Comparison of ENCODE assay signal across 16 mouse cellular contexts in genomic region chr5:88889326-88889725, GRCm38 (mm10). TPM values are rescaled to one million over a fixed set of nuclear protein-coding genes. Genes with fewer than 3 reads are reported as not detected.
DNase-seq lines count a peak whose midpoint lies in the region; ATAC-seq and TF ChIP-seq lines count a peak whose summit lies in the region.
"Had no signal": no experiment of that assay in that cellular context is flagged by ENCODE, and none has a peak within 500 bp of the region (broad histone marks: within the 10 kb centered on the region; RNA-seq: fewer than 3 reads in every experiment).

No protein-coding gene starts in this region.

- H3K9me3 ChIP-seq in heart, postnatal 0 days (replicated peaks; ENCODE audit: control insufficient read depth, low read length): no peaks in the 10 kb centered on the region
- H3K9me3 ChIP-seq in lung, embryonic 14.5 days (ENCODE audit: low read depth, low read length): no peaks in the 10 kb centered on the region
- no peaks in the 10 kb centered on the region for H3K9me3 ChIP-seq in neural tube, embryonic 15.5 days (replicated peaks)
- H3K9me3 ChIP-seq: embryonic facial prominence, embryonic 15.5 days; limb, embryonic 10.5 days; midbrain, embryonic 12.5 days had no signal

- no peak overlapping the region for H3K9ac ChIP-seq in heart, postnatal 0 days (replicated peaks; ENCODE audit: low read depth, low read length)
- no peak overlapping the region for H3K9ac ChIP-seq in lung, embryonic 14.5 days
- no peak overlapping the region for H3K9ac ChIP-seq in neural tube, embryonic 15.5 days (replicated peaks)
- H3K9ac ChIP-seq: embryonic facial prominence, embryonic 15.5 days; midbrain, embryonic 12.5 days had no signal

- TF ChIP-seq POLR2A in lung, adult 2 months (IDR thresholded peaks at IDR 0.05; ENCODE audit: borderline replicate concordance, extremely low read depth, low read depth, low read length): no peak
- no peak for TF ChIP-seq POLR2A in embryonic fibroblast, embryonic 13.5 days (IDR thresholded peaks at IDR 0.05; ENCODE audit: low read depth, low read length)

- no peak overlapping the region for H3K4me2 ChIP-seq in heart, postnatal 0 days (ENCODE audit: low read depth, low read length)
- no peak overlapping the region for H3K4me2 ChIP-seq in lung, embryonic 14.5 days
- peak overlapping the region; percentile 93 for H3K4me2 ChIP-seq in neural tube, embryonic 15.5 days
- H3K4me2 ChIP-seq: embryonic facial prominence, embryonic 15.5 days; heart, embryonic 11.5 days; midbrain, embryonic 12.5 days had no signal

- H3K36me3 ChIP-seq in heart, postnatal 0 days (replicated peaks; ENCODE audit: control insufficient read depth, insufficient read depth, low read length): no peaks in the 10 kb centered on the region
- H3K36me3 ChIP-seq in lung, embryonic 14.5 days (ENCODE audit: insufficient read depth): no peaks in the 10 kb centered on the region
- no peaks in the 10 kb centered on the region for H3K36me3 ChIP-seq in neural tube, embryonic 15.5 days
- H3K36me3 ChIP-seq: embryonic facial prominence, embryonic 15.5 days; limb, embryonic 10.5 days; midbrain, embryonic 12.5 days had no signal

- TF ChIP-seq CTCF in heart, postnatal 0 days (IDR thresholded peaks at IDR 0.05; ENCODE audit: low read depth): peak; percentile 61
- TF ChIP-seq CTCF in lung, embryonic 14.5 days (IDR thresholded peaks at IDR 0.05; ENCODE audit: low read depth): peak; percentile 30
- TF ChIP-seq CTCF in lung, adult 2 months (IDR thresholded peaks at IDR 0.05; ENCODE audit: insufficient read depth, low read length): no peak
- peak; percentile 8; the same call in 1 of the 2 replicates for TF ChIP-seq CTCF in embryonic fibroblast, embryonic 13.5 days (IDR thresholded peaks at IDR 0.05; ENCODE audit: borderline replicate concordance, insufficient read depth, low read length)

- WGBS in heart, postnatal 0 days: 24% methylated on average over 4 of the region's 4 CpGs
- 26% methylated on average over 4 of the region's 4 CpGs for WGBS in lung, embryonic 14.5 days
- WGBS in lung, adult 2 months: 31% methylated on average over 4 of the region's 4 CpGs
- 27% methylated on average over 4 of the region's 4 CpGs for WGBS in neural tube, embryonic 15.5 days

- TF ChIP-seq EP300 in heart, postnatal 0 days (IDR thresholded peaks at IDR 0.05; ENCODE audit: low read depth): no peak

- 0 out of 2 replicates have a peak, but pooled peaks have one; percentile 26 for ATAC-seq in heart, postnatal 0 days (ENCODE audit: insufficient read depth, low read depth)
- no peak for ATAC-seq in lung, embryonic 14.5 days (ENCODE audit: insufficient read depth)
- no peak for ATAC-seq in neural tube, embryonic 15.5 days (ENCODE audit: low FRiP score)
- no peak for ATAC-seq in megakaryocyte, adult 5-6 weeks (ENCODE audit: poor library complexity, severe bottlenecking)

- no peaks in the 10 kb centered on the region for H3K4me1 ChIP-seq in heart, postnatal 0 days (ENCODE audit: control insufficient read depth, insufficient read depth)
- H3K4me1 ChIP-seq in lung, embryonic 14.5 days (ENCODE audit: insufficient read depth): no peaks in the 10 kb centered on the region; the same call in 1 of the 2 replicates
- no peaks in the 10 kb centered on the region for H3K4me1 ChIP-seq in lung, adult 2 months (ENCODE audit: control insufficient read depth, insufficient read depth, low read length)
- peaks cover 3% of the 10 kb centered on the region; the same call in 1 of the 2 replicates for H3K4me1 ChIP-seq in embryonic fibroblast, embryonic 13.5 days (ENCODE audit: control insufficient read depth, insufficient read depth, low read length)
- H3K4me1 ChIP-seq in neural tube, embryonic 15.5 days: peaks cover 15% of the 10 kb centered on the region

- no peak overlapping the region for H3K27ac ChIP-seq in heart, postnatal 0 days (ENCODE audit: low read depth)
- H3K27ac ChIP-seq in lung, embryonic 14.5 days (ENCODE audit: low read depth): no peak overlapping the region
- no peak overlapping the region for H3K27ac ChIP-seq in embryonic fibroblast, embryonic 13.5 days (ENCODE audit: insufficient read depth, low read length)
- H3K27ac ChIP-seq in neural tube, embryonic 15.5 days (replicated peaks): no peak overlapping the region
- H3K27ac ChIP-seq: embryonic facial prominence, embryonic 15.5 days; limb, embryonic 10.5 days; midbrain, embryonic 12.5 days had no signal

- H3K4me3 ChIP-seq in heart, postnatal 0 days (ENCODE audit: low read depth, low read length): no peak overlapping the region
- no peak overlapping the region for H3K4me3 ChIP-seq in lung, embryonic 14.5 days (ENCODE audit: low read depth, low read length)
- H3K4me3 ChIP-seq in lung, adult 2 months (replicated peaks; ENCODE audit: extremely low read depth, low read depth, low read length): no peak overlapping the region
- H3K4me3 ChIP-seq in embryonic fibroblast, embryonic 13.5 days (ENCODE audit: insufficient read depth, low read length): no peak overlapping the region
- 0 out of 2 replicates have a peak overlapping the region, but pooled peaks have one; percentile 1 for H3K4me3 ChIP-seq in neural tube, embryonic 15.5 days (replicated peaks)
- H3K4me3 ChIP-seq: embryonic facial prominence, embryonic 15.5 days; limb, embryonic 10.5 days; midbrain, embryonic 12.5 days had no signal

- no peaks in the 10 kb centered on the region; the same call in 1 of the 2 replicates for H3K27me3 ChIP-seq in heart, postnatal 0 days (ENCODE audit: control insufficient read depth, insufficient read depth, low read length)
- H3K27me3 ChIP-seq in lung, embryonic 14.5 days (ENCODE audit: insufficient read depth, low read length): no peaks in the 10 kb centered on the region
- peaks cover 7% of the 10 kb centered on the region; the same call in 1 of the 2 replicates for H3K27me3 ChIP-seq in neural tube, embryonic 15.5 days (replicated peaks)

- peak; percentile 55 for DNase-seq in heart, postnatal 0 days (ENCODE audit: low spot score)
- no peak for DNase-seq in heart, adult 8-10 months (ENCODE audit: low spot score)
- DNase-seq in lung, embryonic 14.5 days: peak; percentile 37
- no peak for DNase-seq in lung, adult 2 months
- no peak for DNase-seq in adipocyte (ENCODE audit: low spot score)
- DNase-seq: adrenal gland, postnatal 36 days; cerebellum, adult 9-11 months; kidney, adult 18-20 months; layer of hippocampus, adult 9-11 months had no signal

RNA-seq across cellular contexts. Expression of gene Slc4a4, which starts 2.7 kb away (rescaled TPM):
- 10.6 and 17.0 TPM in 2 replicates for total RNA-seq in heart, postnatal 0 days (2014; rRNA removed; ENCODE audit: low replicate concordance)
- polyA plus RNA-seq in heart, postnatal 0 days (2015; fragmentation: Nextera tagmentation; extraction: Ambion mirVana): 4.4 and 5.1 TPM in 2 replicates
- 10 to 100 TPM; 34.4 to 37.7 (median 35.1) TPM for total RNA-seq in heart, adult 8-10 months (2022)
- 5.2 and 5.6 TPM in 2 replicates for polyA plus RNA-seq in lung, embryonic 14.5 days (2014; fragmentation: Nextera tagmentation; extraction: Ambion mirVana)
- 2.7 and 4.8 TPM in 2 replicates for polyA plus RNA-seq in lung, adult 2 months (2012; rRNA removed)
- 6.2 and 6.6 TPM in 2 replicates for polyA plus RNA-seq in embryonic fibroblast, embryonic 13.5 days (2011; ENCODE audit: insufficient read length, low read depth, missing spikeins)
- 12.2 and 13.4 TPM in 2 replicates for polyA plus RNA-seq in neural tube, embryonic 15.5 days (2015; fragmentation: Nextera tagmentation; extraction: Ambion mirVana)
- total RNA-seq in megakaryocyte, adult 5-6 weeks (2015): not detected in 2 replicates
- total RNA-seq in megakaryocyte, adult 5-6 weeks (2017): not detected in 2 replicates

Comparison
In these comparisons a context has a peak if more than half of its experiments do, and no peak if none do; other contexts are left out.
1. DNase-seq: peak in heart, postnatal 0 days (single experiment) and lung, embryonic 14.5 days (single experiment); none in heart, adult 8-10 months (single experiment), lung, adult 2 months (single experiment) and adipocyte (single experiment).